ENCODE assay signal across 16 mouse cellular contexts in the genomic region with DNA sequence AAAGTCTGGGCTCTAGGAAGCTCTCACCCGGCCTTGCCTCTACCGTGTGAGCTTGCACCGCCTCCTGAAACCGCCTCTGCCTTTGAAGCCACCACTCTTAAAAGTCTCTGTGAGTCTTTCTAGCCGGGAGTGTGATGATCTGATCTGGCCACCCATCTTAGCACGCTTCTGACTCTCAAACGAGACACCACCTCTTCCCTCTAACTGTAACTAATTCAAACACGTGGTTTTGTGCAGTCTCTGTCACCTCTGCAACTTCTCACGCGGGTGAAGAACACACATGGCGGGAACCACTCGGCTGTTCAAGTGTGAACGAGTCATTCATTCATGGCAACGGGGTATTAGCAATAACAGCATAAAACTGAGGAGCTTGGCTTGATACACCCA. TPM values are rescaled to one million over a fixed set of nuclear protein-coding genes. Genes with fewer than 3 reads are reported as not detected.
DNase-seq lines count a peak whose midpoint lies in the region; ATAC-seq and TF ChIP-seq lines count a peak whose summit lies in the region.
"Had no signal": no experiment of that assay in that cellular context is flagged by ENCODE, and none has a peak within 500 bp of the region (broad histone marks: within the 10 kb centered on the region; RNA-seq: fewer than 3 reads in every experiment).

No protein-coding gene starts in this region.

- H3K27me3 ChIP-seq in midbrain, embryonic 15.5 days (replicated peaks) = no peaks in the 10 kb centered on the region
- H3K27me3 ChIP-seq: embryonic facial prominence, embryonic 13.5 days; forebrain, embryonic 13.5 days; heart, embryonic 13.5 days; neural tube, embryonic 13.5 days had no signal

- ATAC-seq in inflammation-experienced regulatory T-cells, adult 6 months = peak; percentile 46
- no peak for ATAC-seq in midbrain, embryonic 15.5 days (replicated peaks)
- ATAC-seq: forebrain, embryonic 13.5 days; liver, postnatal 0 days had no signal

- 82% methylated on average over 14 of the region's 14 CpGs for WGBS in midbrain, embryonic 15.5 days

- H3K27ac ChIP-seq in ES-E14 (ENCODE audit: insufficient read depth, low read depth, low read length, poor library complexity, severe bottlenecking) = peak overlapping the region; percentile 3; the same call in 1 of the 2 replicates
- no peak overlapping the region for H3K27ac ChIP-seq in midbrain, embryonic 15.5 days
- H3K27ac ChIP-seq: embryonic facial prominence, embryonic 13.5 days; forebrain, embryonic 13.5 days; heart, embryonic 13.5 days had no signal

- H3K4me2 ChIP-seq in midbrain, embryonic 15.5 days = no peak overlapping the region
- H3K4me2 ChIP-seq: liver, embryonic 11.5 days; midbrain, embryonic 11.5 days had no signal

- no peaks in the 10 kb centered on the region for H3K36me3 ChIP-seq in ES-E14 (ENCODE audit: control insufficient read depth, insufficient read depth, low read length, poor library complexity, severe bottlenecking)
- no peaks in the 10 kb centered on the region for H3K36me3 ChIP-seq in midbrain, embryonic 15.5 days (replicated peaks)

- peak overlapping the region; percentile 46; the same call in 1 of the 2 replicates for H3K9ac ChIP-seq in ES-E14 (ENCODE audit: insufficient read depth, low read depth, low read length, poor library complexity, severe bottlenecking)
- no peak overlapping the region for H3K9ac ChIP-seq in midbrain, embryonic 15.5 days
- H3K9ac ChIP-seq: embryonic facial prominence, embryonic 13.5 days; forebrain, embryonic 13.5 days; heart, embryonic 13.5 days; liver, postnatal 0 days; neural tube, embryonic 13.5 days had no signal

- H3K4me1 ChIP-seq in ES-E14 (ENCODE audit: control insufficient read depth in 2 of 2, insufficient read depth in 2 of 2, low read length in 2 of 2, poor library complexity in 1 of 2) = peaks cover 3 to 10% of the 10 kb centered on the region in 2 experiments
- H3K4me1 ChIP-seq in midbrain, embryonic 15.5 days = peaks cover 21% of the 10 kb centered on the region

- DNase-seq in 416B (ENCODE audit: low read depth) (peak; percentile 38), ES-E14 (ENCODE audit: low read depth, low spot score) (no peak)
- DNase-seq in CD4-positive helper T cell, adult 2 months (ENCODE audit: low read depth, low spot score) = peak; percentile 75
- no peak for DNase-seq in left cerebral cortex, adult 8-10 months (ENCODE audit: low spot score in 2 of 2)
- no peak for DNase-seq in kidney, postnatal 10 days

- in situ Hi-C loops in ES-E14 (cut with MboI; ENCODE audit: low sequenced_read_pairs in 2 of 2, unreplicated experiment in 2 of 2) = no loop called here

- peak overlapping the region in 1 of 2 experiments; percentile 8; a peak in 1 of 4 replicates for H3K4me3 ChIP-seq in ES-E14 (ENCODE audit: insufficient read depth in 1 of 2, low read depth in 1 of 2, low read length in 2 of 2, poor library complexity in 1 of 2, severe bottlenecking in 1 of 2)
- H3K4me3 ChIP-seq in midbrain, embryonic 15.5 days = no peak overlapping the region
- H3K4me3 ChIP-seq: embryonic facial prominence, embryonic 13.5 days; erythroblast, embryonic 14.5 days; forebrain, embryonic 13.5 days; heart, adult 2 months; neural tube, embryonic 13.5 days had no signal

- H3K9me3 ChIP-seq in ES-E14 (ENCODE audit: control insufficient read depth, insufficient read depth, low read depth, low read length) = no peaks in the 10 kb centered on the region
- H3K9me3 ChIP-seq in midbrain, embryonic 15.5 days = no peaks in the 10 kb centered on the region
- H3K9me3 ChIP-seq: forebrain, embryonic 13.5 days; heart, embryonic 13.5 days; neural tube, embryonic 13.5 days had no signal

TF ChIP-seq in ES-E14, 5 proteins besides CTCF, POLR2A, EP300 and RAD21:
- TF ChIP-seq ZC3H11A (IDR thresholded peaks at IDR 0.05; ENCODE audit: borderline replicate concordance, low read depth, low read length) (no peak), MAFK (IDR thresholded peaks at IDR 0.05; ENCODE audit: insufficient read depth, low read depth, low read length) (no peak), ZNF384 (IDR thresholded peaks at IDR 0.05; ENCODE audit: low read depth, low read length) (no peak), CHD2 (IDR thresholded peaks at IDR 0.05; ENCODE audit: low read depth, low read length) (no peak), HCFC1 (IDR thresholded peaks at IDR 0.05; ENCODE audit: borderline replicate concordance, insufficient read depth, low read length) (no peak)

RNA-seq across cellular contexts. Expression of a gene that starts 2.9 kb away (rescaled TPM):
- 36.1 and 47.5 TPM in 2 replicates for total RNA-seq in ES-E14 (2012; rRNA removed)
- polyA plus RNA-seq in inflammation-experienced regulatory T-cells, adult 6 months (2017; shearing (Covaris generic)) = 10 to 100 TPM; 16.9 to 30.8 (median 30.6) TPM
- total RNA-seq in left cerebral cortex, adult 8-10 months (2022) = 1 to 10 TPM; 4.5 to 6.2 (median 6.2) TPM
- polyA plus RNA-seq in midbrain, embryonic 15.5 days (2015; fragmentation: Nextera tagmentation; extraction: Ambion mirVana) = 21.5 and 23.0 TPM in 2 replicates

RNA-seq across cellular contexts. Expression of a gene that starts 14.1 kb away (rescaled TPM):
- total RNA-seq in ES-E14 (2012; rRNA removed) = 5.9 and 6.3 TPM in 2 replicates
- polyA plus RNA-seq in inflammation-experienced regulatory T-cells, adult 6 months (2017; shearing (Covaris generic)) = 1 to 10 TPM in 1 of 3 experiments, under 1 TPM in 2; 0.10 to 1.9 (median 0.78) TPM
- 10 to 100 TPM; 19.1 to 22.9 (median 19.5) TPM for total RNA-seq in left cerebral cortex, adult 8-10 months (2022)
- polyA plus RNA-seq in midbrain, embryonic 15.5 days (2015; fragmentation: Nextera tagmentation; extraction: Ambion mirVana) = 13.4 and 15.6 TPM in 2 replicates

RNA-seq across cellular contexts. Expression of a gene that starts 56.3 kb away (rescaled TPM):
- total RNA-seq in ES-E14 (2012; rRNA removed) = 0.69 and 0.89 TPM in 2 replicates
- polyA plus RNA-seq in inflammation-experienced regulatory T-cells, adult 6 months (2017; shearing (Covaris generic)) = under 1 TPM in 2 of 3 experiments, not detected in 1; 0.03 to 0.15 TPM
- total RNA-seq in left cerebral cortex, adult 8-10 months (2022) = 100 to 1,000 TPM; 421 to 457 (median 452) TPM
- 41.0 and 45.9 TPM in 2 replicates for polyA plus RNA-seq in midbrain, embryonic 15.5 days (2015; fragmentation: Nextera tagmentation; extraction: Ambion mirVana)
- polyA plus RNA-seq: erythroblast, embryonic 14.5 days; liver, postnatal 0 days had no signal

Comparison
In these comparisons a context has a peak if more than half of its experiments do, and no peak if none do; other contexts are left out.
1. DNase-seq: peak in 416B (single experiment) and CD4-positive helper T cell, adult 2 months (single experiment); none in ES-E14 (single experiment), left cerebral cortex, adult 8-10 months (0 of 2) and kidney, postnatal 10 days (single experiment).
2. RNA of a gene that starts 56.3 kb away (total RNA-seq): 421 to 457 TPM in left cerebral cortex, adult 8-10 months; 0.69 to 0.89 TPM in ES-E14; every median in the first group is over 100 times any median in the second.